Mouse (Mus musculus) megakaryocyte progenitor cell, adult 5-6 weeks (primary cell): ENCODE data around the gene Larp4. TPM values are rescaled to one million over a fixed set of nuclear protein-coding genes. Genes with fewer than 3 reads are reported as not detected.
"Not testable (repeated sequence)": the region's sequence is repeated elsewhere in the genome, so short reads cannot be mapped to it uniquely, and the experiment has no call there.

Source experiments
- ATAC-seq: replicated peaks from 2 replicates; pipeline ENCODE4 v1.8.0; 2016; ENCODE audit warnings: mild to moderate bottlenecking, moderate TSS enrichment, inconsistent platforms; ENCODE audit not compliant: poor library complexity
- total RNA-seq, 2 experiments: library from RNA; stranded (forward) in 1 of 2; stranded (reverse) in 1 of 2; fragments of 157-497, 149-512 nt in 1 of 2; fragments of 200-1000 nt in 1 of 2; gene quantifications; 2 replicates each; pipeline versions ENCODE4 v1.2.3 to v1.2.4; 2015 to 2017

Gene Larp4
- total RNA-seq (2015), result 119 and 137 TPM in 2 replicates
- total RNA-seq (2017), result 76.3 and 97.8 TPM in 2 replicates

DNA sequence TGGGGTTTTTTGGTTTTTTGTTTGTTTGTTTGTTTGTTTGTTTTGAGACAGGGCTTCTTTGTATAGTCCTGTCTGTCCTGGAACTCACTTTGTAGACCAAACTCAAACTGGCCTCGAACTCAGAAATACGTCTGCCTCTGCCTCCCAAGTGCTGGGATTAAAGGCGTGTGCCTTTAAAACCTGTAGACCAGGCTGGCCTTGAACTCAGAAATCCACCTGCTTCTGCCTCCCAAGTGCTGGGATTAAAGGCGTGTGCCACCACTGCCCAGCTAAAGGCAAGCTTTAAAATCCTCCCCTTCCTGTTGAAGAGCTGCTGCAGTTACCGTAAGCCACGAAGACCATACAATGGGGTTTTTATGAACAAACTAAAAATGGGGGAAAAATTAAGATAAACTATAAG is at the start of gene Larp4:
Gene Larp4 (plus strand): TSS at position 301 of the 400 bp plus-strand sequence.
- not testable (repeated sequence) for ATAC-seq

DNA sequence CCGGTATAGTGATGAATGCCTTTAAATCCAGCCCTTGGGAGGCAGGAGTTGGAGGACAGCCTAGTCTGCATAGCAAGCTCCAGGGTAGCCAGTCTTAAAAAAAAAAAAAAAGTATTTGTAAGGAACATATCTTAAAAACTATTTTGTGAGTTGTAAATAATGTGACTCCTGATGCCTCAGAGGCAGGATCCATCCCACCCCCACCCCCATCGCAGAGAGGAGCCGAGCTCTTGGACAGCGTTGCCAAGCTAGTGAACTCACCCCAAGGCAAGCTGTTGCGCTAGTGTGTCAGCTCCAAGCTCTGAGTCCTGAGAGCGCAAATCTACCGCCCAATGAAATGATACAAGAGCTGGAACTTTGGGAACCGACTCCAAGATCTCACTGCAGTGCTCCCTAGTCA is 38.6 kb upstream of the Larp4 start:
- ATAC-seq, result no peak

- ATAC-seq, result no peak
These were observed 35.4 kb upstream of the Larp4 start for GRCm38 (mm10) chr15:99934501-99934900.

DNA sequence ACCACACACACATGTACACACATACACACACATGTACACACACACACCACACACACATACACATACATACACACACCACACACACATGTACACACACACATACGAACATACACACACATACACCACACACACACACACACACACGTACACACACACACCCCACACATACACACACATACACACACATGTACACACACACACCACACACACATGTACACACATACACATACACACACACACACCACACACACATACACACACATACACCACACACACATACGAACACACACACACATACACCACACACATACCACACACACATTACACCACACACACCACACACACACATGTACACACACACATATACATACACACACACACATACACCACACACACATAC is 33.2 kb upstream of the Larp4 start:
- no peak for ATAC-seq

- ATAC-seq, result no peak
These were observed 32.0 kb upstream of the Larp4 start for GRCm38 (mm10) chr15:99937841-99938240.

DNA sequence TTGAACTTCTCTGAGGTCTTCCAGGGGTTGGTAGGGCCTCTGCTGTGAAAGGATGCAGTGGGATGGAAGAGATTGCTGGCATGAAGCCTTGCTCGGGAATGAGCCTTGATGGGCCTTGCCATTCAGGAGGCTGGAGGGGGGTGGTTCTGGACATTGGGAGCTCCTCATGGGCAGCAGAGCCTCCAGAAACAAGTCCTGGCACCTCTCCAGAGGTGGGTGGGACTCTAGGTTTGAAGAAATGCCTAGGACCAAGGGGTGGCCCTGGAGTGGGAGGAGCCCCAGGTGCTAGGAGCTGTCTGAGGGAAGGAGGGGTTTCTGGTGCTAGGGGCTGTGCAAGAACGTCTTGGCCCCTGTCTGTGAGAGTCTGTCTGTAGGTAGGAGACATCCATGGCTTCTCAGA is 29.4 kb upstream of the Larp4 start:
- ATAC-seq, result no peak

- ATAC-seq, result no peak
These were observed 28.8 kb upstream of the Larp4 start for GRCm38 (mm10) chr15:99940970-99941630.

GRCm38 (mm10) chr15:99955324-99955723 is 14.5 kb upstream of the Larp4 start:
- no peak for ATAC-seq

- ATAC-seq, result 0 out of 2 replicates have a peak, but pooled peaks have one; percentile 37
These were observed 4.6 kb upstream of the Larp4 start for GRCm38 (mm10) chr15:99965103-99965775.

GRCm38 (mm10) chr15:99966961-99967360 is 2.9 kb upstream of the Larp4 start, which contains the start of gene Fam186a:
TSS of gene Fam186a (minus strand) at chr15:99967061.
- no peak for ATAC-seq

GRCm38 (mm10) chr15:99970606-99971005 is 741 bp downstream of the Larp4 start:
- ATAC-seq, result no peak

- peak; percentile 93 for ATAC-seq
These were observed 2.6 kb downstream of the Larp4 start for GRCm38 (mm10) chr15:99972361-99972988.

DNA sequence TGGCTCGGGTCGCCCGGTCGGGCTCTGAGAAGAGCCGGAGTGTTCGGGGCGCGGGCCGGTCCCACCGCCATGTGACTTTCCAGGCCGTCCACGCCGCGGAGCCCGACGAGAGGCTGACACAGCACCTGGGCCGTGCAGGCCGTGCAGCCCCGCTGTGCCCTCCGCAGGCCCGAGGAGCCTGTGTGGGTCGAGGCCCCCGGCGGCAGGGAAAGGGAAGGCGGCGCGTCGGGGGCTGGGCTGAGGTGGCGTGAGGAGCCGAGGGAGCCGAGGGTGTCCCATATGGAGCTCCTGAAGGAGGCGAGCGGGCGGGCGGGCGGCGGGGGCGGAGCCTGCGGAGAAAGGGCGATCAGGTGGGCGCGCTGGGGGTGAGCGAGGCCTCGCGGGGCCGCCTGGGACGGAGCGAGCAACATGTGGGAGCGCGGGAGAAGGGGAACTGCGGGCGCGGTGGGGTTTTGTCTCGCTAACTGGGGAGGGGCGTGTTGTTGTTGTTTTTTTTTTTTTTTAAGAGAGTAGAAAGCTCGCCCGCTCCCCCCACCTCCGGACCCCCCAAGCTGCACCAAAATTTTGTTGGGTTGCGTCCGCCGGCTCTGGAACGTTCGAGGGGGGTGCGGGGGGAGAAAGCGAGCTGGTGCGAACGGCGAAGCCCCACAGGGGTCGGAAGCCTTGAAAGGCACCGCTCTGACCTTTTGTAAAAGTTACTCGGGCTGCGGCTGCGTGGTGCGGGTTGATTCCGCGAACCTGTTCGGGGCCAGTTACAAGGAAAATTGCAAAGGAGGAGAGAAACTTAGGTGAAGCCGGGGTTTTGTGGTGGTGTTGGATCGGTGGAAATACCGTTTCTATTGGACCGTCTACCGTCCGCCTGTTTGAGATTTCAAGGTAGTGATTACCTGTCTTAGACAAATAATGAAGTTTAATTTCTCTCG is 3.4 kb downstream of the Larp4 start:
- peak; percentile 55 for ATAC-seq

- no peak for ATAC-seq
These were observed 4.8 kb downstream of the Larp4 start for GRCm38 (mm10) chr15:99974476-99975220.

DNA sequence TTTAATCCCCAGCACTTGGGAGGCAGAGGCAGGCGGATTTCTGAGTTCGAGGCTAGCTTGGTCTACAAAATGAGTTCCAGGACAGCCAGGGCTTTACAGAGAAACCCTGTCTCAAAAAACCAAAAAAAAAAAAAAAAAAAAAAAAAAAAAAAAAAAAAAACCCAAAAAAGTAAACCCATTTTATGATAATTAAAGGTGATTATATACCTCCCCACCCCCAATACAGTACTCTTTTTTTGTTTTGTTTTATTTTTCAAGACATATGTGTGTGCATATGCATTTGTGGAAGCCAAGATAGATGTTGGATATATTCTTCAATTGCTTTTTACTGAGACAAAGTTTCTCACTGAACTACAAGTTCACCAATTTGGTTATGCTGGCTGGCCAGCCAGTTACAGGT is 6.3 kb downstream of the Larp4 start:
- not testable (repeated sequence) for ATAC-seq

DNA sequence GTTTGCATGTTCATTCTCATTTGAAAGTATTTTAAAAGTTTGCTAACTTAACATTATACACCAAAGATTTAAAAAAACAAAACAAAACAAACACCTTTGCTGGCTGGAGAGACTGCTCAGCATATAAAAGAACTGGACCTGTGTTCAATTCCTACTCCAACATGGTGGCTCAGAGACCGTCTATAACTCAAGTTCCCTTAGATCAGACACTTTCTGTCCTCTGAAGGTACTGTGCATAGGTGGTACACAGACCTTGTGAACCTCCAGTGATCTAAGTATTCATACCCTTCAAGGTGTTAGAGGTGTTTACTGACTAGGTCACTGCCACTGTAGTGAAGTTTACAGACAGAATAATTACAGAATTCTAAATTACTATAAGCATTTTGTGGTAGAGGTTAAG is 9.4 kb downstream of the Larp4 start:
- no peak for ATAC-seq

- no peak for ATAC-seq
These were observed 9.8 kb downstream of the Larp4 start for GRCm38 (mm10) chr15:99979715-99980114.

- no peak for ATAC-seq
These were observed 23.2 kb downstream of the Larp4 start for GRCm38 (mm10) chr15:99993100-99993499.

- no peak for ATAC-seq
These were observed 27.4 kb downstream of the Larp4 start for GRCm38 (mm10) chr15:99997114-99997804.

GRCm38 (mm10) chr15:99999390-99999789 is 29.5 kb downstream of the Larp4 start:
- ATAC-seq, result peak; percentile 37; the same call in 1 of the 2 replicates
